In the genomic region with DNA sequence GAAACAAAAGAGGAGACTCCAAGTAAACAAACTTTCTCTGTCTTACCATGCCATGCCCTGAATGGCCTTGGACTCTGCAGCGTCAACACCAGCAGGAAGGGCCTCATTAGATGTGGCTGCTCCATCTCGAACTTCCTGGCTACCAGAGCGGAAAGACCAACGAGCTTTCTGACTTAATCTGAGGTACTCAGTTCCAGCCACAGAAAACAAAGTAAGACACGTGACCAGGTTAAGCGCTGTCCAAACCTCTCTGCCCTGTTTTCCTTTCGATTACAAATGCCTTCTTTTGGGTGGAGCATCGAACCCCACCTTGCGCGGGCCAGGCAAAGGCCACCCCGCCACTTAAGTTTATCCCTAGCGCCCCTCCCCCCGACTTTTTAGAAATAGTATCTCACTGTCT, we compare ENCODE assay signal across 9 mouse cellular contexts. TPM values are rescaled to one million over a fixed set of nuclear protein-coding genes. Genes with fewer than 3 reads are reported as not detected.
A peak's percentile ranks its signal among the peaks of the same experiment; 100 is the strongest.
DNase-seq lines count a peak whose midpoint lies in the region; ATAC-seq and TF ChIP-seq lines count a peak whose summit lies in the region.
"Had no signal": no experiment of that assay in that cellular context is flagged by ENCODE, and none has a peak within 500 bp of the region (broad histone marks: within the 10 kb centered on the region; RNA-seq: fewer than 3 reads in every experiment).

No protein-coding gene starts in this region.

- intact Hi-C loops in gastrocnemius, adult 2 months (cut with DNase I), result no loop called here
- intact Hi-C loops in gastrocnemius, postnatal 36 days (cut with DNase I), result no loop called here

- no peaks in the 10 kb centered on the region for H3K36me3 ChIP-seq in heart, embryonic 16.5 days (ENCODE audit: control insufficient read depth, insufficient read depth)
- no peaks in the 10 kb centered on the region for H3K36me3 ChIP-seq in megakaryocyte, embryonic 14.5 days (replicated peaks; ENCODE audit: low read length)

- H3K27me3 ChIP-seq in heart, embryonic 16.5 days (ENCODE audit: control insufficient read depth, insufficient read depth, low read length), result no peaks in the 10 kb centered on the region
- H3K27me3 ChIP-seq in megakaryocyte, embryonic 14.5 days (replicated peaks), result peaks cover 2% of the 10 kb centered on the region
- H3K27me3 ChIP-seq: CH12.LX had no signal

- peak overlapping the region; percentile 44; the same call in 1 of the 2 replicates for H3K9ac ChIP-seq in heart, embryonic 16.5 days (ENCODE audit: low read length)

- no peaks in the 10 kb centered on the region; the same call in 1 of the 2 replicates for H3K4me1 ChIP-seq in heart, embryonic 16.5 days (ENCODE audit: control insufficient read depth, insufficient read depth, low read length)
- peaks cover 16% of the 10 kb centered on the region for H3K4me1 ChIP-seq in megakaryocyte, embryonic 14.5 days

- DNase-seq in gastrocnemius, adult 2 months, result no peak
- no peak for DNase-seq in gastrocnemius, postnatal 36 days
- peak; percentile 59 for DNase-seq in kidney, postnatal 14 days
- DNase-seq in urinary bladder, postnatal 25 days (ENCODE audit: low spot score), result no peak
- no peak for DNase-seq in urinary bladder, postnatal 10 days (ENCODE audit: low spot score)
- DNase-seq in layer of hippocampus, postnatal 14 days (ENCODE audit: low spot score in 2 of 2), result no peak

- ATAC-seq in heart, embryonic 16.5 days (replicated peaks; ENCODE audit: extremely low read depth, insufficient read depth, low FRiP score), result peak; percentile 73; the same call in 1 of the 2 replicates

- peak overlapping the region; percentile 61 for H3K4me2 ChIP-seq in heart, embryonic 16.5 days (ENCODE audit: low read depth, low read length)

- 12% methylated on average over 13 of the region's 13 CpGs for WGBS in heart, embryonic 16.5 days

- no peak for TF ChIP-seq CTCF in gastrocnemius, adult 2 months (IDR thresholded peaks at IDR 0.05)

- H3K27ac ChIP-seq in gastrocnemius, adult 2 months, result peak overlapping the region; percentile 48
- 0 out of 2 replicates have a peak overlapping the region, but pooled peaks have one; percentile 11 for H3K27ac ChIP-seq in heart, embryonic 16.5 days (ENCODE audit: low read length)

- H3K4me3 ChIP-seq in gastrocnemius, adult 2 months, result peak overlapping the region; percentile 44
- H3K4me3 ChIP-seq in heart, embryonic 16.5 days (ENCODE audit: low read length), result peak overlapping the region; percentile 43
- peak overlapping the region; percentile 85 for H3K4me3 ChIP-seq in megakaryocyte, embryonic 14.5 days (replicated peaks)

- no peaks in the 10 kb centered on the region for H3K9me3 ChIP-seq in heart, embryonic 16.5 days (replicated peaks; ENCODE audit: control insufficient read depth, low read length)
- H3K9me3 ChIP-seq in megakaryocyte, embryonic 14.5 days, result no peaks in the 10 kb centered on the region

RNA-seq across cellular contexts. Expression of a gene that starts 10.1 kb away (rescaled TPM):
- 1 to 10 TPM; 3.6 to 6.9 TPM for total RNA-seq in gastrocnemius, adult 2 months (2021)
- total RNA-seq in gastrocnemius, postnatal 36 days (2021), result 1 to 10 TPM; 3.4 to 6.0 TPM
- 22.9 and 27.5 TPM in 2 replicates for polyA plus RNA-seq in heart, embryonic 16.5 days (2015; fragmentation: Nextera tagmentation; extraction: Ambion mirVana)
- polyA plus RNA-seq in megakaryocyte, embryonic 14.5 days (2012; ENCODE audit: insufficient read depth, low replicate concordance), result 0.22 TPM in 1 of 2 replicates, not detected in the other
- total RNA-seq in layer of hippocampus, postnatal 14 days (2021), result 10 to 100 TPM; 60.0 to 60.1 TPM

Comparison
In these comparisons a context has a peak if more than half of its experiments do, and no peak if none do; other contexts are left out.
1. RNA of a gene that starts 10.1 kb away (total RNA-seq): 60.0 to 60.1 TPM in layer of hippocampus, postnatal 14 days; 3.6 to 6.9 TPM in gastrocnemius, adult 2 months and 3.4 to 6.0 TPM in gastrocnemius, postnatal 36 days; every median in the first group is over 4 times any median in the second.
2. Peak in every context shown above with its lines, with median percentiles within 50 percentile points of each other: H3K4me3 ChIP-seq.